Mouse (Mus musculus) liver, embryonic 18 days (tissue): ENCODE results near the gene Specc1. TPM values are rescaled to one million over a fixed set of nuclear protein-coding genes. Genes with fewer than 3 reads are reported as not detected.

ENCODE experiments used
- polyA plus RNA-seq: library from polyadenylated mRNA; depleted of rRNA; stranded (reverse); fragments of >200 nt; gene quantifications from 2 replicates; pipeline ENCODE4 v1.2.3, GENCODE M21; 2012; rRNA removed

The Specc1 gene
- polyA plus RNA-seq, result 15.7 and 17.2 TPM in 2 replicates

GRCm38 (mm10) chr11:61956572-61957295 is at the start of gene Specc1:
TSS of gene Specc1 (plus strand) at chr11:61956763.

GRCm38 (mm10) chr11:61930098-61930517 is 26.5 kb upstream of the Specc1 start, which contains the start of gene Akap10:
TSS of gene Akap10 (minus strand) at chr11:61930252.

GRCm38 (mm10) chr11:62248401-62249244 is 292.1 kb downstream of the Specc1 start, which contains the start of gene Adora2b:
TSS of gene Adora2b (plus strand) at chr11:62248984.

Other genes starting within 250 kb of the Specc1 start
- gene Slc5a10, start 235.9 kb upstream of the Specc1 start, polyA plus RNA-seq, result not detected in 2 replicates
- gene Prpsap2, start 194.7 kb upstream of the Specc1 start, polyA plus RNA-seq, result 6.6 and 8.3 TPM in 2 replicates
- 7.2 and 8.4 TPM in 2 replicates for gene Ulk2, start 101.7 kb upstream of the Specc1 start, polyA plus RNA-seq
- 5.6 and 6.6 TPM in 2 replicates for gene Akap10, start 26.5 kb upstream of the Specc1 start, polyA plus RNA-seq